Mouse (Mus musculus): Measurements from ENCODE around the gene Gas2.

The Gas2 gene

GRCm38 (mm10) chr7:51880121-51880520 lies 18.3 kb downstream of the Gas2 start:
- no peak for DNase-seq (ENCODE audit: low spot score)

- no peak for DNase-seq (ENCODE audit: low spot score)
Measured at GRCm38 (mm10) chr7:51885345-51885744, 23.5 kb downstream of the Gas2 start.

GRCm38 (mm10) chr7:51887678-51888567 lies 26.1 kb downstream of the Gas2 start:
- no peak for DNase-seq (ENCODE audit: low spot score)

GRCm38 (mm10) chr7:51889601-51890000 lies 27.8 kb downstream of the Gas2 start:
- DNase-seq (ENCODE audit: low spot score) = no peak

GRCm38 (mm10) chr7:51892224-51892965 lies 30.6 kb downstream of the Gas2 start:
- DNase-seq (ENCODE audit: low spot score) = no peak

GRCm38 (mm10) chr7:51893008-51893407 lies 31.2 kb downstream of the Gas2 start:
- DNase-seq (ENCODE audit: low spot score) = no peak

GRCm38 (mm10) chr7:51894133-51894801 lies 32.5 kb downstream of the Gas2 start:
- DNase-seq (ENCODE audit: low spot score) = no peak

- no peak for DNase-seq (ENCODE audit: low spot score)
Measured at GRCm38 (mm10) chr7:51894939-51895338, 33.1 kb downstream of the Gas2 start.

GRCm38 (mm10) chr7:51899066-51899465 lies 37.3 kb downstream of the Gas2 start:
- DNase-seq (ENCODE audit: low spot score) = no peak

- DNase-seq (ENCODE audit: low spot score) = no peak
Measured at GRCm38 (mm10) chr7:51913292-51914050, 51.7 kb downstream of the Gas2 start.

GRCm38 (mm10) chr7:51914132-51914531 lies 52.3 kb downstream of the Gas2 start:
- DNase-seq (ENCODE audit: low spot score) = no peak

- no peak for DNase-seq (ENCODE audit: low spot score)
Measured at GRCm38 (mm10) chr7:51928761-51929519, 67.1 kb downstream of the Gas2 start.

- no peak for DNase-seq (ENCODE audit: low spot score)
Measured at GRCm38 (mm10) chr7:51931217-51931616, 69.4 kb downstream of the Gas2 start.

- DNase-seq (ENCODE audit: low spot score) = no peak
Measured at GRCm38 (mm10) chr7:51937337-51937736, 75.5 kb downstream of the Gas2 start.

GRCm38 (mm10) chr7:51940461-51940860 lies 78.6 kb downstream of the Gas2 start:
- no peak for DNase-seq (ENCODE audit: low spot score)

- DNase-seq (ENCODE audit: low spot score) = no peak
Measured at GRCm38 (mm10) chr7:51955424-51956041, 93.7 kb downstream of the Gas2 start.

GRCm38 (mm10) chr7:51957766-51958165 lies 96.0 kb downstream of the Gas2 start:
- no peak for DNase-seq (ENCODE audit: low spot score)

GRCm38 (mm10) chr7:51960698-51961374 lies 99.0 kb downstream of the Gas2 start:
- no peak for DNase-seq (ENCODE audit: low spot score)

GRCm38 (mm10) chr7:51962219-51962952 lies 100.6 kb downstream of the Gas2 start:
- no peak for DNase-seq (ENCODE audit: low spot score)

Measured in urinary bladder, postnatal 25 days (tissue).